Mouse (Mus musculus): ENCODE results near the gene Golga3. TPM values are rescaled to one million over a fixed set of nuclear protein-coding genes. Genes with fewer than 3 reads are reported as not detected.

The Golga3 gene
- total RNA-seq, 2 experiments from 2014 or later, result 11.9 to 21.4 TPM

DNA sequence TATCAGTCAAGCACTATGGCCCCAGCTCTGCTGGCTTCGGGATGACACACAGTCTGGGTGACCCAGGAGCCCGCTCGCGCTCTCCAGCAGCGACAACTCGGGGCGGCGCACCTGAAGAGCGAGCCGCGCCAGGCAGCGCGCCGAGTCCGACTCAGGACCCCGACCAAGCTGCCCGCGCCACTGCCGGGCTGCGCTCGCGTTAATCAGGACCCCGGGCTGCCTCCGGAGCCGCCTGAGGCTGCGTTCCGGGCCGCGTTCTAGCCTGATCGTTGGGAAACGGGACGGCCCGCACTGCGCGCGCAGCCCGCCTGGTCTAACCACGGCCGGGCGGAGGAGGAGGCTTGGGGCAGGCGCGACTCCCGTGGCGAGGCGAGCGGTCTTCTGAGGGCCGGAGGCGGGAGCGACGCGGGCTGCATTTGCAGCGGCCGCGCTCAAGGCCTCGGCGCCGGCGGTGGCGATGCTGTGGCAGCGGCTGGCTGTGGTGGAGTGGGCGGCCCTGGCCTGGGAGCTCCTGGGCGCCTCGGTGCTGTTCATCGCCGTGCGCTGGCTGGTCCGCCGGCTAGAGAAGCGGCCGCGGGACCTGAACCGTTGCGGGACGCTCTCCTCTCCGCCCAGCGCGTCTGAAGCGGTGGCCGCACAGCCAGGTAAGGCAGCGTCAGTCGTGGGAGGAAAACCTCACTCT is 54.4 kb downstream of the Golga3 start, which contains the start of gene Ankle2:
Gene Ankle2 (plus strand): TSS at position 225 of the 682 bp plus-strand sequence.
- peak; percentile 90 for ATAC-seq (replicated peaks; ENCODE audit: poor library complexity)

DNA sequence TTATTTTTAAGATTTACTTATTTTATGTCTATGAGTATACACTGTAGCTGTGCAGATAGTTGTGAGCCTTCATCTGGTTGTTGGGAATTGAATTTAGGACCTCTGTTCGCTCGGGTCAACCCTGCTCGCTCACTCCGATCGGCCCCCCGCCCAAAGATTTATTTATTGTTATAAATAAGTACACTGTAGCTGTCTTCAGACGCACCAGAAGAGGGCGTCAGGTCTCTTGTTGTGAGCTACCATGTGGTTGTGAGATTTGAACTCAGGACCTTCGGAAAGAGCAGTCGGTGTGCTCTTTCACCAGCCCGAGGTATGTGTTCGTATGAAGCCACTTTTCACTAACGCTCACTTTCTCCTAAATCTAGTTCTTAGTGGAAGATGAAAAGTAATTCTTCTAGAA is 55.1 kb downstream of the Golga3 start:
- ATAC-seq (replicated peaks; ENCODE audit: poor library complexity), result no peak

DNA sequence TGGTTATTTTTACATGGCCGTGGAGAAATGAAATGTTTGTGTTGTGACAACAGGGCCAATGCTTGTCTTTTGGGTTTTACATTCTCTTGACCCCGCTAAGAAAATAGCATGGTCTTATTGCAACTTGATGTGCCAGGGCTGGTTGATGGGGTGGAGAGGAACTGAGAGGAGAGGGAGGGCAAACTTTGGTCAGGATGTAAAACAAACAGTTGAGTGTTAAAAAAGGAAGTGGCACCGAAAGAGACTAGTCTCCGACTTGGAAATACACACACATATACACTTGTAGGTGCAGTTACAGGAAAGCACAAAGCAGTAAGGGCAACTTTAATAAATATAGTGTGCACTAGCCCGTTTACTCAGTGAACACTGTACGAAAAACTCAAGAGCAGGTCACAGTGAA is 55.8 kb downstream of the Golga3 start:
- peak; percentile 36 for ATAC-seq (replicated peaks; ENCODE audit: poor library complexity)

DNA sequence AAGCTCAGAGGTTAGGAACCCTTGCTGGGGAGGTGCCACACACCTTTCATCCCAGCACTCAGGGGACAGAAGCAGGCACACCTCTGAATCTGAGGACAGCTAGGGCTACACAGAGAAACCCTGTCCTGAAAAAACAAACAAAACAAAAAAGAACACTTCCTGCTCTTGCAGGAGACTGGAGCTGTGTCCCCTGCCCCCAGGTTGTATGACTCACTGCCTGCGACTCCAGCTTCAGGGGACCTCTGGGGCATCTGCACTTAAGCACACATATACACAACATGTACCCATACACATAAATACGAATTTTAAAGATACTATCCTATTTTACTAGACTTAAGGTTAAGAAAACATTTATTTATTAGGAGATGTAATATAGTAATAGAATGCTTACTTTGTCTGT is 67.6 kb downstream of the Golga3 start:
- ATAC-seq (replicated peaks; ENCODE audit: poor library complexity), result no peak

DNA sequence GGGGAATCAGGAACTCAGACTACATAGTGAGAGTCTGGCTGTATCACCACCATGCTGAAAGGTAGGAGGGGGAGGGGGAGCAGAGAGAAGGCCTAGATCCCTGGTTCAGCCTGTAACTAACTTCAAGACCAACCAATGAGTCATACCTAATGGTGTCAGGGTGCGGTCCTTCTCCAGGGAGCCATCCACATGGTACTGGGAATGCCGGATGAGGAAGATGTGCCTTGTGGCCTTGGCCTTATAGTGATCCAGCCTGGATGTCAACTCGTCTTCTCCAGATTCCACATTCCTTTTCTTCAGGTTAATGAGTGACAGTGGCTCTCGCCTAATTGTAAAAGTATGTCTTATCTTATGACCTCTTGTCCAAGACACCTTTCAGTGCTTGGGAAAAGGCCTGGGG is 90.4 kb downstream of the Golga3 start:
- no peak for ATAC-seq (replicated peaks; ENCODE audit: poor library complexity)

DNA sequence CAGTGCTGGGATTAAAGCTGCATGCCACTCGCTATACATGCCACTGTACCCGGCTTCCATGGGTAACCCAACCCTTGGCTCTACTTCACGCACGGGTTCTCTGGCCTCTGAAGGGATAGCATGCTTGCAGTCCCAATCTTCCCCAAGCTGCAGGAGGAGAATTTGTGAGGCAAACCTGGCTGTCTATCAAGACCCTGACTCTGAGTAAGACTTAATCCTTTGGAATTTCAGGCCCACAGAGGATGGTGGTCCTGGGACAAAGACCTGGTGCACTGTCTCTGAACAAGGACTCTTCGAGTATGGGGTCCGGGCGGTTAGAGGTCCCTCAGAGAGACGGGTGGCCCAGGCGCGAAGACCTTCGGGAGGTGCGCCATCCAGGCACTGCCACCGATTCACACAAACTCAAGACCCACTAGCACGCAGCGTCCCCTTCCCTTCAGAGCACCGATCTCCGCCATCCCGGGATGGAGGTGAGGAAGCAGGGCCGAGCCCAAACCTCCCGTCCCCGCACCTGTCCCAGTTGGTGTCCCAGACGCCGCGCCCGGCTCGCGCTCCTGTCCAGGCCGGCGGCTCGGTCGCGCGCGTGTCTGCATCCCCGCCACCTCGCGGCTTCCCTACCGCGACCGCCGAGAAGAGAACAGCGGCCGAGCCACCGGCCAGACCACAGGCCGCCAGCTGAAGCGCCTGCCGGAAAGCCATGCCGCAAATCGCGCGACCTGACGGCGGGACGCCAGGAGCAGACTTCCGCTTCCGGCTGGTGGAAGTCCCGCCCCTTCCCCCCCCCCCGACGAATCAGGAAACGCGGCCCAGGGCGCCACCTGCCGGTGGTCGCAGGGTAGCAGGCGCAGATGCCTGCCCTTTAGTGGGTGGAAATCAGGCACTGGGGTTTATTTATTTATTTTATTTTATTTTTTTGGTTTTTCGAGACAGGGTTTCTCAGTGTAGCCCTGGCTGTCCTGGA is 92.9 kb downstream of the Golga3 start, which contains the start of gene Pgam5:
Gene Pgam5 (minus strand): TSS at position 773 of the 961 bp plus-strand sequence.
- peak; percentile 93 for ATAC-seq (replicated peaks; ENCODE audit: poor library complexity)

DNA sequence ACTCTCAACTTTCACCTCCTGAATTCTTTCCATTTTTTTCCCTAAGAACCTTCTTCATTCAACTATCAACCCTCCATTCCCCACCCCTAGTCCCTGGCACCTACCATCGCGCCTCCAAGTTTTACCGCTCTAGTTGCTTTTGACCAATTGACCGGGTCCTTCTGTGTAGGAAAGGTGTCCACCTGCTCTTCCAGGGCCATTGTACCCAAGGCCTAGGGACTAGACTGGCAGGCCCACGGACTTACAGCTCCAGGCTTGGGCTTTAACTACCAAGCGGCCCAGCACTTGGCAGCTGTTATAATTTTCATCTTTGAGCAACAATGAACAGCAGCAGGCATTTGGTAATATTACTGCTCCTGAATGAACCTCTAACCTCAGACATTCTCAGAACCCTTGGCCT is 93.7 kb downstream of the Golga3 start:
- ATAC-seq (replicated peaks; ENCODE audit: poor library complexity), result no peak

DNA sequence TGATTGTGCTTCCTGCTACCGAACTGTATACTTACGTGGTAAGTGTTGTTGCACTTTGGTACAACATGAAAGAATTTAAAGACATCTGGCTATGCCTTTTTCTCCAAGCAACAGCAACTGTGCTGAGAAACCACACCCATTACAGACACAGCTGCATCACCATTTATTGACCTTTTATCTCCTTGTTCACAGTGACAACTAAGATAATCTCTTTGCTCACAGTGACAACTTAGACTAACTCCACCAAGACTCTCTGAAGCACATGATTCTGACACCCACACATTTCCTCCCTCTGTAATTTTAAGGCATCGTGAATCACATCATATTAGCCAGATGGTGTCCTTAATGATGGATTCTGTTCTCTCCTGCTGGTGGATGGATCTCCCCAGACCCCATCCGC is 97.6 kb downstream of the Golga3 start:
- peak; percentile 54 for ATAC-seq (replicated peaks; ENCODE audit: poor library complexity)

DNA sequence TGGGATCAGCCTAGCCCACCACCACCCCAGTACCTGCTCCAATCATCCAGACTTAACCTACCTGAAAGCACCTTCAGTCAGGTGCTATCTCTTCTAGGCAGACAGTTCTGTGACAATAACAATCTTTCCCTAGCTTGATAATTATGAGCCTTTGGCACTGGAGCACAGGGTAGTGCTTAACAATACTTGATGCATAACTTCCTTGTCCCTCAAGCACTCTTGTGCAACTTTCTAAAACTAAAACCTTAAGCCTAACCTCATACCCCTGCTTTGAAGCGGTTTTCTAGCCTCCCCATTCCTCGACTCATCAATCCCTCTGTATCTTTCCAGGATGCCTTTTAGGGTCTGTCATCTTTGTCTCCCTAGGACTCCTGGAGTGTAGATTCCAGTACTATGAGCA is 98.3 kb downstream of the Golga3 start:
- ATAC-seq (replicated peaks; ENCODE audit: poor library complexity), result no peak

Other genes starting within 250 kb of the Golga3 start
- 45.4 and 52.6 TPM in 2 replicates for gene Zfp932, start 180.2 kb upstream of the Golga3 start, total RNA-seq (2015)
- 82.5 and 102 TPM in 2 replicates for gene Zfp932, start 180.2 kb upstream of the Golga3 start, total RNA-seq (2017)
- 4.1 and 7.2 TPM in 2 replicates for gene Gm17655, start 104.2 kb upstream of the Golga3 start, total RNA-seq (2015)
- 6.0 and 29.3 TPM in 2 replicates for gene Gm17655, start 104.2 kb upstream of the Golga3 start, total RNA-seq (2017)
- 1.7 and 3.0 TPM in 2 replicates for gene Gm35315, start 82.3 kb upstream of the Golga3 start, total RNA-seq (2015)
- gene Gm35315, start 82.3 kb upstream of the Golga3 start, total RNA-seq (2017), result 1.2 and 1.6 TPM in 2 replicates
- gene Plcxd1, start 76.7 kb upstream of the Golga3 start, total RNA-seq (2015), result not detected in 2 replicates
- gene Plcxd1, start 76.7 kb upstream of the Golga3 start, total RNA-seq (2017), result 0.17 TPM in 1 of 2 replicates, not detected in the other
- gene Gtpbp6, start 68.5 kb upstream of the Golga3 start, total RNA-seq (2015), result 12.0 and 12.7 TPM in 2 replicates
- gene Gtpbp6, start 68.5 kb upstream of the Golga3 start, total RNA-seq (2017), result 17.3 and 19.8 TPM in 2 replicates
- 4.3 and 6.7 TPM in 2 replicates for gene Zfp605, start 66.6 kb upstream of the Golga3 start, total RNA-seq (2015)
- gene Zfp605, start 66.6 kb upstream of the Golga3 start, total RNA-seq (2017), result 7.3 and 11.1 TPM in 2 replicates
- gene Chfr, start 40.9 kb upstream of the Golga3 start, total RNA-seq (2015), result 29.1 and 34.6 TPM in 2 replicates
- 43.9 and 57.1 TPM in 2 replicates for gene Chfr, start 40.9 kb upstream of the Golga3 start, total RNA-seq (2017)
- gene Ankle2, start 54.3 kb downstream of the Golga3 start, total RNA-seq (2015), result 40.9 and 44.1 TPM in 2 replicates
- gene Ankle2, start 54.3 kb downstream of the Golga3 start, total RNA-seq (2017), result 52.5 and 52.6 TPM in 2 replicates
- 42.9 and 47.8 TPM in 2 replicates for gene Pgam5, start 93.2 kb downstream of the Golga3 start, total RNA-seq (2015)
- 32.7 and 35.3 TPM in 2 replicates for gene Pgam5, start 93.2 kb downstream of the Golga3 start, total RNA-seq (2017)
- gene Pxmp2, start 109.5 kb downstream of the Golga3 start, total RNA-seq (2015), result 9.8 and 13.5 TPM in 2 replicates
- 6.2 and 9.1 TPM in 2 replicates for gene Pxmp2, start 109.5 kb downstream of the Golga3 start, total RNA-seq (2017)
- gene Pole, start 109.6 kb downstream of the Golga3 start, total RNA-seq (2015), result 61.4 and 77.1 TPM in 2 replicates
- gene Pole, start 109.6 kb downstream of the Golga3 start, total RNA-seq (2017), result 40.5 and 41.6 TPM in 2 replicates
- not detected in 2 replicates for gene P2rx2, start 166.5 kb downstream of the Golga3 start, total RNA-seq (2015)
- not detected in 2 replicates for gene P2rx2, start 166.5 kb downstream of the Golga3 start, total RNA-seq (2017)
- gene Lrcol1, start 168.0 kb downstream of the Golga3 start, total RNA-seq (2015), result not detected in 2 replicates
- not detected in 2 replicates for gene Lrcol1, start 168.0 kb downstream of the Golga3 start, total RNA-seq (2017)

Data from megakaryocyte progenitor cell, adult 5-6 weeks (primary cell).